14 mouse cellular contexts compared by ENCODE assay signal in the genomic region with DNA sequence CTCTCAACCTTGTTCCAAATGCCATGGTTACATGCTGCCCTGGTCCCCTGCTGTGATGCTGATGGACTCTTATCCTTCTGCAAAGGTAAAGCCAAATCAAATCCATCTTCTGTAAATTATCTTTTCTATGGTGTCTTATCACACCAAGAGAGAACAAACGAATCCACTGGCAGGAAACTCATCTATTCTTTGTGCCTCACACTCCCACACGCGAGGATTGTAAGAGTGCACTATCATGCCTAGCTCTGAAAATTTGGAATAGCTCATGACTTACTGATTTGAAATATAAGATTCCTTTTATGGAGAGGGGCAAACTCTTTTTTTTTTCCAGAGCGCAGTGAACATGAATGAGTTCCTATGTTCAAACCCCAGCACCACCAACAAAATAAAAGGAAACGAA.
"Had no signal": no experiment of that assay in that cellular context is flagged by ENCODE, and none has a peak within 500 bp of the region (broad histone marks: within the 10 kb centered on the region; RNA-seq: fewer than 3 reads in every experiment).

No protein-coding gene starts in this region.

- DNase-seq: gastrocnemius, postnatal 14 days; gastrocnemius, postnatal 36 days; heart, adult 11 months; heart, adult 2 months; heart, postnatal 14 days; heart, postnatal 36 days; kidney, adult 11 months; kidney, adult 2 months; kidney, adult 9 months; kidney, postnatal 14 days; kidney, postnatal 36 days; layer of hippocampus, adult 9-11 months; layer of hippocampus, postnatal 36 days; left cerebral cortex, postnatal 4 days had no signal
